Mouse (Mus musculus): ENCODE data around the gene Rilpl1. TPM values are rescaled to one million over a fixed set of nuclear protein-coding genes. Genes with fewer than 3 reads are reported as not detected.
A peak's percentile ranks its signal among the peaks of the same experiment; 100 is the strongest.

The Rilpl1 gene
- polyA plus RNA-seq, 1 experiment from 2014 or later = 28.3 TPM

GRCm38 (mm10) chr5:124538813-124539792 is 7.9 kb upstream of the Rilpl1 start:
- ATAC-seq (ENCODE audit: insufficient number of reproducible peaks, insufficient read depth, low FRiP score, low read depth) = no peak
- Histone ChIP-seq H3K27me3 (ENCODE audit: control insufficient read depth, insufficient read depth, low read length) (no peaks in the 10 kb centered on the region), H3K4me1 (ENCODE audit: control insufficient read depth in 2 of 2, insufficient read depth in 2 of 2, low read length in 2 of 2) (peaks cover 9 to 23% of the 10 kb centered on the region in 2 experiments), H3K36me3 (ENCODE audit: control insufficient read depth, insufficient read depth, low read length) (peaks cover 20% of the 10 kb centered on the region), H3K9ac (ENCODE audit: low read length) (no peak overlapping the region), H3K4me2 (ENCODE audit: low read length) (no peak overlapping the region), H3K4me3 (ENCODE audit: control insufficient read depth in 1 of 2, insufficient read depth in 1 of 2, low read depth in 1 of 2, low read length in 2 of 2) (no peak overlapping the region), H3K27ac (replicated peaks in 1 of 2; ENCODE audit: control insufficient read depth in 1 of 2, insufficient read depth in 1 of 2, low read depth in 2 of 2, low read length in 2 of 2) (no peak overlapping the region), H3K9me3 (ENCODE audit: control insufficient read depth, low read length) (no peaks in the 10 kb centered on the region)
- 77% methylated on average over 15 of the region's 16 CpGs for WGBS

- H3K27ac ChIP-seq (replicated peaks in 1 of 2; ENCODE audit: control insufficient read depth in 1 of 2, insufficient read depth in 1 of 2, low read depth in 2 of 2, low read length in 2 of 2) = peak overlapping the region; percentile 71 to 87
- H3K4me2 ChIP-seq (ENCODE audit: low read length) = peak overlapping the region; percentile 64
- H3K4me3 ChIP-seq (ENCODE audit: control insufficient read depth in 1 of 2, insufficient read depth in 1 of 2, low read depth in 1 of 2, low read length in 2 of 2) = peak overlapping the region; percentile 25 to 37
- peaks cover 7 to 15% of the 10 kb centered on the region in 2 experiments for H3K4me1 ChIP-seq (ENCODE audit: control insufficient read depth in 2 of 2, insufficient read depth in 2 of 2, low read length in 2 of 2)
- H3K9me3 ChIP-seq (ENCODE audit: control insufficient read depth, low read length) = no peaks in the 10 kb centered on the region
- ATAC-seq (ENCODE audit: insufficient number of reproducible peaks, insufficient read depth, low FRiP score, low read depth) = no peak
- no peaks in the 10 kb centered on the region for H3K36me3 ChIP-seq (ENCODE audit: control insufficient read depth, insufficient read depth, low read length)
- H3K9ac ChIP-seq (ENCODE audit: low read length) = peak overlapping the region; percentile 66
- no peaks in the 10 kb centered on the region for H3K27me3 ChIP-seq (ENCODE audit: control insufficient read depth, insufficient read depth, low read length)
- 2% methylated on average over 17 of the region's 17 CpGs for WGBS
These were observed 5.6 kb upstream of the Rilpl1 start for GRCm38 (mm10) chr5:124536776-124537175.

- H3K36me3 ChIP-seq (ENCODE audit: control insufficient read depth, insufficient read depth, low read length) = no peaks in the 10 kb centered on the region
- no peak overlapping the region for H3K9ac ChIP-seq (ENCODE audit: low read length)
- H3K4me3 ChIP-seq (ENCODE audit: control insufficient read depth in 1 of 2, insufficient read depth in 1 of 2, low read depth in 1 of 2, low read length in 2 of 2) = no peak overlapping the region
- peaks cover 13 to 21% of the 10 kb centered on the region in 2 experiments for H3K4me1 ChIP-seq (ENCODE audit: control insufficient read depth in 2 of 2, insufficient read depth in 2 of 2, low read length in 2 of 2)
- H3K27ac ChIP-seq (replicated peaks in 1 of 2; ENCODE audit: control insufficient read depth in 1 of 2, insufficient read depth in 1 of 2, low read depth in 2 of 2, low read length in 2 of 2) = no peak overlapping the region
- WGBS = 40% methylated on average over 5 of the region's 5 CpGs
- no peaks in the 10 kb centered on the region for H3K9me3 ChIP-seq (ENCODE audit: control insufficient read depth, low read length)
- H3K27me3 ChIP-seq (ENCODE audit: control insufficient read depth, insufficient read depth, low read length) = no peaks in the 10 kb centered on the region
- H3K4me2 ChIP-seq (ENCODE audit: low read length) = no peak overlapping the region
- ATAC-seq (ENCODE audit: insufficient number of reproducible peaks, insufficient read depth, low FRiP score, low read depth) = no peak
These were observed 3.8 kb upstream of the Rilpl1 start for GRCm38 (mm10) chr5:124535016-124535415.

- 41% methylated on average over 7 of the region's 7 CpGs for WGBS
- H3K9ac ChIP-seq (ENCODE audit: low read length) = no peak overlapping the region
- peak overlapping the region in 1 of 2 experiments; percentile 89; a peak in 2 of 4 replicates for H3K27ac ChIP-seq (replicated peaks in 1 of 2; ENCODE audit: control insufficient read depth in 1 of 2, insufficient read depth in 1 of 2, low read depth in 2 of 2, low read length in 2 of 2)
- peaks cover 28 to 42% of the 10 kb centered on the region in 2 experiments for H3K4me1 ChIP-seq (ENCODE audit: control insufficient read depth in 2 of 2, insufficient read depth in 2 of 2, low read length in 2 of 2)
- H3K4me3 ChIP-seq (ENCODE audit: control insufficient read depth in 1 of 2, insufficient read depth in 1 of 2, low read depth in 1 of 2, low read length in 2 of 2) = no peak overlapping the region
- H3K9me3 ChIP-seq (ENCODE audit: control insufficient read depth, low read length) = no peaks in the 10 kb centered on the region
- peak; percentile 24; the same call in 1 of the 2 replicates for ATAC-seq (ENCODE audit: insufficient number of reproducible peaks, insufficient read depth, low FRiP score, low read depth)
- H3K4me2 ChIP-seq (ENCODE audit: low read length) = no peak overlapping the region
- H3K36me3 ChIP-seq (ENCODE audit: control insufficient read depth, insufficient read depth, low read length) = no peaks in the 10 kb centered on the region
- H3K27me3 ChIP-seq (ENCODE audit: control insufficient read depth, insufficient read depth, low read length) = no peaks in the 10 kb centered on the region
These were observed 1.3 kb upstream of the Rilpl1 start for GRCm38 (mm10) chr5:124532451-124532850.

- Histone ChIP-seq H3K27me3 (ENCODE audit: control insufficient read depth, insufficient read depth, low read length) (no peaks in the 10 kb centered on the region), H3K36me3 (ENCODE audit: control insufficient read depth, insufficient read depth, low read length) (0 out of 2 replicates have a peak, but pooled peaks cover 2% of the 10 kb centered on the region), H3K4me2 (ENCODE audit: low read length) (peak overlapping the region; percentile 93), H3K4me1 (ENCODE audit: control insufficient read depth in 2 of 2, insufficient read depth in 2 of 2, low read length in 2 of 2) (peaks cover 24 to 34% of the 10 kb centered on the region in 2 experiments), H3K9ac (ENCODE audit: low read length) (peak overlapping the region; percentile 88), H3K9me3 (ENCODE audit: control insufficient read depth, low read length) (no peaks in the 10 kb centered on the region), H3K27ac (replicated peaks in 1 of 2; ENCODE audit: control insufficient read depth in 1 of 2, insufficient read depth in 1 of 2, low read depth in 2 of 2, low read length in 2 of 2) (peak overlapping the region; percentile 77 to 89), H3K4me3 (ENCODE audit: control insufficient read depth in 1 of 2, insufficient read depth in 1 of 2, low read depth in 1 of 2, low read length in 2 of 2) (peak overlapping the region; percentile 72 to 85)
- ATAC-seq (ENCODE audit: insufficient number of reproducible peaks, insufficient read depth, low FRiP score, low read depth) = 0 out of 2 replicates have a peak, but pooled peaks have one; percentile 7
- 13% methylated on average over 14 of the region's 14 CpGs for WGBS
These were observed 366 bp upstream of the Rilpl1 start for GRCm38 (mm10) chr5:124531583-124531930.

GRCm38 (mm10) chr5:124529697-124530096 is 1.5 kb downstream of the Rilpl1 start:
- Histone ChIP-seq H3K9me3 (ENCODE audit: control insufficient read depth, low read length) (no peaks in the 10 kb centered on the region), H3K9ac (ENCODE audit: low read length) (peak overlapping the region; percentile 88), H3K4me1 (ENCODE audit: control insufficient read depth in 2 of 2, insufficient read depth in 2 of 2, low read length in 2 of 2) (peaks cover 24 to 33% of the 10 kb centered on the region in 2 experiments), H3K27me3 (ENCODE audit: control insufficient read depth, insufficient read depth, low read length) (no peaks in the 10 kb centered on the region), H3K27ac (replicated peaks in 1 of 2; ENCODE audit: control insufficient read depth in 1 of 2, insufficient read depth in 1 of 2, low read depth in 2 of 2, low read length in 2 of 2) (peak overlapping the region; percentile 39 to 89), H3K36me3 (ENCODE audit: control insufficient read depth, insufficient read depth, low read length) (peaks cover 9% of the 10 kb centered on the region; the same call in 1 of the 2 replicates), H3K4me3 (ENCODE audit: control insufficient read depth in 1 of 2, insufficient read depth in 1 of 2, low read depth in 1 of 2, low read length in 2 of 2) (peak overlapping the region; percentile 72 to 85), H3K4me2 (ENCODE audit: low read length) (peak overlapping the region; percentile 93)
- WGBS = 50% methylated on average over 8 of the region's 8 CpGs
- ATAC-seq (ENCODE audit: insufficient number of reproducible peaks, insufficient read depth, low FRiP score, low read depth) = no peak

- Histone ChIP-seq H3K27me3 (ENCODE audit: control insufficient read depth, insufficient read depth, low read length) (no peaks in the 10 kb centered on the region), H3K4me1 (ENCODE audit: control insufficient read depth in 2 of 2, insufficient read depth in 2 of 2, low read length in 2 of 2) (peaks cover 24 to 33% of the 10 kb centered on the region in 2 experiments), H3K27ac (replicated peaks in 1 of 2; ENCODE audit: control insufficient read depth in 1 of 2, insufficient read depth in 1 of 2, low read depth in 2 of 2, low read length in 2 of 2) (peak overlapping the region; percentile 39 to 89), H3K4me3 (ENCODE audit: control insufficient read depth in 1 of 2, insufficient read depth in 1 of 2, low read depth in 1 of 2, low read length in 2 of 2) (peak overlapping the region; percentile 72 to 85), H3K36me3 (ENCODE audit: control insufficient read depth, insufficient read depth, low read length) (peaks cover 9% of the 10 kb centered on the region; the same call in 1 of the 2 replicates), H3K9ac (ENCODE audit: low read length) (peak overlapping the region; percentile 88), H3K4me2 (ENCODE audit: low read length) (peak overlapping the region; percentile 93), H3K9me3 (ENCODE audit: control insufficient read depth, low read length) (no peaks in the 10 kb centered on the region)
- 17% methylated on average over 8 of the region's 8 CpGs for WGBS
- no peak for ATAC-seq (ENCODE audit: insufficient number of reproducible peaks, insufficient read depth, low FRiP score, low read depth)
These were observed 2.0 kb downstream of the Rilpl1 start for GRCm38 (mm10) chr5:124529191-124529651.
